Mouse (Mus musculus) heart, embryonic 15.5 days (tissue): ENCODE data around the gene Lhx5. TPM values are rescaled to one million over a fixed set of nuclear protein-coding genes. Genes with fewer than 3 reads are reported as not detected.

ENCODE experiments used
- ATAC-seq: fragments of 200-750 bp; cut with Nextera tagmentation; replicated peaks from 2 replicates; pipeline ENCODE4 v1.8.0; 2017; ENCODE audit warnings: low read depth, moderate TSS enrichment; ENCODE audit not compliant: insufficient number of reproducible peaks, insufficient read depth, low FRiP score
- H3K27ac ChIP-seq: fragments of 300-500 bp; sonication (generic); 2 replicates; pipeline ENCODE4 v1.5.1; 2015; ENCODE audit warnings: mild to moderate bottlenecking, inconsistent platforms
- H3K27me3 ChIP-seq: fragments of 300-500 bp; sonication (generic); 2 replicates; pipeline ENCODE4 v1.6.1; 2015; ENCODE audit warnings: inconsistent platforms
- H3K36me3 ChIP-seq: fragments of 300-500 bp; sonication (generic); 2 replicates; pipeline ENCODE4 v1.6.1; 2015; ENCODE audit warnings: mild to moderate bottlenecking, inconsistent platforms
- H3K4me1 ChIP-seq: fragments of 300-500 bp; sonication (generic); replicated peaks from 2 replicates; pipeline ENCODE4 v1.6.1; 2015; ENCODE audit warnings: inconsistent platforms
- H3K4me2 ChIP-seq: fragments of 300-500 bp; sonication (generic); 2 replicates; pipeline ENCODE4 v1.6.1; 2015; ENCODE audit warnings: inconsistent platforms, mild to moderate bottlenecking, moderate library complexity
- H3K4me3 ChIP-seq: fragments of 300-500 bp; sonication (generic); 2 replicates; pipeline ENCODE4 v1.5.1; 2015; ENCODE audit warnings: mild to moderate bottlenecking, inconsistent platforms
- H3K9ac ChIP-seq: fragments of 300-500 bp; sonication (generic); 2 replicates; pipeline ENCODE4 v1.6.1; 2015; ENCODE audit warnings: mild to moderate bottlenecking, inconsistent platforms
- H3K9me3 ChIP-seq: fragments of 300-500 bp; sonication (generic); replicated peaks from 2 replicates; pipeline ENCODE4 v1.6.1; 2016; ENCODE audit warnings: inconsistent platforms
- WGBS: fragments of 180-500 bp; shearing (Covaris S2); methylation state at CpG from one replicate; pipeline ENCODE4 v1.1.7; 2015; ENCODE audit warnings: mixed read lengths; 5-methylcytosine and 5-hydroxymethylcytosine counted together
- polyA plus RNA-seq: library from polyadenylated mRNA; unstranded; fragments of >200 nt; fragmentation: Nextera tagmentation; extraction: Ambion mirVana; gene quantifications from 2 replicates; pipeline ENCODE4 v1.2.1, GENCODE M21; 2015

The Lhx5 gene
- polyA plus RNA-seq, 1 experiment from 2014 or later, result not detected

- no peak overlapping the region for H3K4me2 ChIP-seq
These were observed 36.8 kb downstream of the Lhx5 start for GRCm38 (mm10) chr5:120468336-120468735.

GRCm38 (mm10) chr5:120468830-120469229 is 37.3 kb downstream of the Lhx5 start:
- H3K4me2 ChIP-seq, result no peak overlapping the region
- 74% methylated on average over 6 of the region's 6 CpGs for WGBS
- H3K27me3 ChIP-seq, result peaks cover 8% of the 10 kb centered on the region; the same call in 1 of the 2 replicates
- H3K9me3 ChIP-seq, result no peaks in the 10 kb centered on the region
- H3K4me3 ChIP-seq, result no peak overlapping the region
- H3K36me3 ChIP-seq, result no peaks in the 10 kb centered on the region
- no peak overlapping the region for H3K27ac ChIP-seq
- no peak overlapping the region for H3K9ac ChIP-seq
- no peak for ATAC-seq
- peaks cover 15% of the 10 kb centered on the region for H3K4me1 ChIP-seq

More at GRCm38 (mm10) chr5:120468336-120468735, 36.8 kb downstream of the Lhx5 start:
- H3K4me1 ChIP-seq, result peaks cover 15% of the 10 kb centered on the region
- 73% methylated on average over 5 of the region's 5 CpGs for WGBS
- H3K27me3 ChIP-seq, result peaks cover 13% of the 10 kb centered on the region; the same call in 1 of the 2 replicates
- no peak for ATAC-seq
- H3K9me3 ChIP-seq, result no peaks in the 10 kb centered on the region
- H3K4me3 ChIP-seq, result no peak overlapping the region
- no peak overlapping the region for H3K9ac ChIP-seq
- no peaks in the 10 kb centered on the region for H3K36me3 ChIP-seq
- no peak overlapping the region for H3K27ac ChIP-seq

- no peaks in the 10 kb centered on the region for H3K9me3 ChIP-seq
- WGBS, result 40% methylated on average over 4 of the region's 4 CpGs
These were observed 40.0 kb downstream of the Lhx5 start for GRCm38 (mm10) chr5:120471538-120471937.

GRCm38 (mm10) chr5:120472770-120473169 is 41.3 kb downstream of the Lhx5 start, which contains the start of gene Sdsl:
TSS of gene Sdsl (minus strand) at chr5:120472810.
- Histone ChIP-seq H3K4me2 (no peak within 1 kb of the TSS), H3K27ac (no peak within 1 kb of the TSS), H3K9ac (no peak within 1 kb of the TSS), H3K4me3 (no peak within 1 kb of the TSS), H3K36me3 (no peaks in the 10 kb centered on the region), H3K9me3 (no peaks in the 10 kb centered on the region), H3K27me3 (peaks cover 8% of the 10 kb centered on the region; the same call in 1 of the 2 replicates), H3K4me1 (peaks cover 6% of the 10 kb centered on the region; the same call in 1 of the 2 replicates)
- 65% methylated on average over 8 of the region's 8 CpGs for WGBS
- no peak for ATAC-seq

More at GRCm38 (mm10) chr5:120471538-120471937, 40.0 kb downstream of the Lhx5 start:
- Histone ChIP-seq H3K4me1 (peaks cover 11% of the 10 kb centered on the region), H3K4me2 (no peak overlapping the region), H3K27ac (no peak overlapping the region), H3K4me3 (no peak overlapping the region), H3K9ac (no peak overlapping the region), H3K27me3 (peaks cover 5% of the 10 kb centered on the region; the same call in 1 of the 2 replicates), H3K36me3 (no peaks in the 10 kb centered on the region)
- ATAC-seq, result no peak

- H3K4me3 ChIP-seq, result no peak overlapping the region
- ATAC-seq, result no peak
- H3K9ac ChIP-seq, result no peak overlapping the region
- peaks cover 6% of the 10 kb centered on the region; the same call in 1 of the 2 replicates for H3K4me1 ChIP-seq
- H3K9me3 ChIP-seq, result no peaks in the 10 kb centered on the region
- no peak overlapping the region for H3K27ac ChIP-seq
- 80% methylated on average over 2 of the region's 2 CpGs for WGBS
- peaks cover 8% of the 10 kb centered on the region; the same call in 1 of the 2 replicates for H3K27me3 ChIP-seq
- H3K36me3 ChIP-seq, result no peaks in the 10 kb centered on the region
- H3K4me2 ChIP-seq, result no peak overlapping the region
These were observed 41.9 kb downstream of the Lhx5 start for GRCm38 (mm10) chr5:120473361-120473760.

GRCm38 (mm10) chr5:120475861-120476260 is 44.4 kb downstream of the Lhx5 start:
- H3K9ac ChIP-seq, result no peak overlapping the region
- peaks cover 4% of the 10 kb centered on the region; the same call in 1 of the 2 replicates for H3K27me3 ChIP-seq
- peak overlapping the region; percentile 28 for H3K4me2 ChIP-seq
- 57% methylated on average over 8 of the region's 8 CpGs for WGBS
- H3K27ac ChIP-seq, result no peak overlapping the region
- H3K4me3 ChIP-seq, result no peak overlapping the region
- ATAC-seq, result no peak
- peaks cover 6% of the 10 kb centered on the region; the same call in 1 of the 2 replicates for H3K4me1 ChIP-seq
- no peaks in the 10 kb centered on the region for H3K9me3 ChIP-seq
- H3K36me3 ChIP-seq, result no peaks in the 10 kb centered on the region

GRCm38 (mm10) chr5:120476296-120476695 is 44.8 kb downstream of the Lhx5 start, which contains the start of gene Sds:
TSS of gene Sds (plus strand) at chr5:120476526.
- Histone ChIP-seq H3K4me3 (no peak within 1 kb of the TSS), H3K9ac (no peak within 1 kb of the TSS), H3K36me3 (no peaks in the 10 kb centered on the region), H3K9me3 (no peaks in the 10 kb centered on the region), H3K27me3 (peaks cover 4% of the 10 kb centered on the region; the same call in 1 of the 2 replicates), H3K27ac (no peak within 1 kb of the TSS), H3K4me2 (peak within 1 kb of the TSS; percentile 28), H3K4me1 (peaks cover 6% of the 10 kb centered on the region; the same call in 1 of the 2 replicates)
- ATAC-seq, result no peak
- 12% methylated on average over 13 of the region's 13 CpGs for WGBS

GRCm38 (mm10) chr5:120477993-120478392 is 46.5 kb downstream of the Lhx5 start:
- Histone ChIP-seq H3K4me3 (no peak overlapping the region), H3K27ac (no peak overlapping the region), H3K4me1 (peaks cover 6% of the 10 kb centered on the region; the same call in 1 of the 2 replicates), H3K4me2 (no peak overlapping the region), H3K27me3 (peaks cover 4% of the 10 kb centered on the region; the same call in 1 of the 2 replicates), H3K9me3 (no peaks in the 10 kb centered on the region), H3K36me3 (no peaks in the 10 kb centered on the region), H3K9ac (no peak overlapping the region)
- ATAC-seq, result no peak
- 86% methylated on average over 5 of the region's 5 CpGs for WGBS

- 61% methylated on average over 4 of the region's 4 CpGs for WGBS
These were observed 48.0 kb downstream of the Lhx5 start for GRCm38 (mm10) chr5:120479538-120479937.

GRCm38 (mm10) chr5:120481205-120481604 is 49.7 kb downstream of the Lhx5 start:
- ATAC-seq, result no peak
- H3K9me3 ChIP-seq, result no peaks in the 10 kb centered on the region
- H3K27ac ChIP-seq, result no peak overlapping the region
- H3K4me1 ChIP-seq, result peaks cover 6% of the 10 kb centered on the region; the same call in 1 of the 2 replicates
- no peak overlapping the region for H3K4me3 ChIP-seq
- H3K9ac ChIP-seq, result no peak overlapping the region
- peaks cover 12% of the 10 kb centered on the region for H3K36me3 ChIP-seq
- H3K4me2 ChIP-seq, result no peak overlapping the region
- 67% methylated on average over 9 of the region's 9 CpGs for WGBS
- H3K27me3 ChIP-seq, result peaks cover 4% of the 10 kb centered on the region; the same call in 1 of the 2 replicates

More at GRCm38 (mm10) chr5:120479538-120479937, 48.0 kb downstream of the Lhx5 start:
- Histone ChIP-seq H3K4me1 (peaks cover 8% of the 10 kb centered on the region; the same call in 1 of the 2 replicates), H3K36me3 (no peaks in the 10 kb centered on the region), H3K27me3 (peaks cover 4% of the 10 kb centered on the region; the same call in 1 of the 2 replicates), H3K4me3 (no peak overlapping the region), H3K9me3 (no peaks in the 10 kb centered on the region), H3K27ac (no peak overlapping the region), H3K4me2 (no peak overlapping the region), H3K9ac (no peak overlapping the region)
- no peak for ATAC-seq

GRCm38 (mm10) chr5:120483399-120483798 is 51.9 kb downstream of the Lhx5 start:
- ATAC-seq, result no peak
- Histone ChIP-seq H3K4me1 (0 out of 2 replicates have a peak, but pooled peaks cover 2% of the 10 kb centered on the region), H3K9ac (no peak overlapping the region), H3K36me3 (peaks cover 21% of the 10 kb centered on the region), H3K27ac (no peak overlapping the region), H3K9me3 (no peaks in the 10 kb centered on the region), H3K4me2 (no peak overlapping the region), H3K4me3 (no peak overlapping the region), H3K27me3 (no peaks in the 10 kb centered on the region)
- 76% methylated on average over 19 of the region's 19 CpGs for WGBS

GRCm38 (mm10) chr5:120487844-120488243 is 56.3 kb downstream of the Lhx5 start:
- 76% methylated on average over 8 of the region's 8 CpGs for WGBS
- no peak overlapping the region for H3K4me2 ChIP-seq

More at GRCm38 (mm10) chr5:120487844-120488243, 56.3 kb downstream of the Lhx5 start:
- Histone ChIP-seq H3K27ac (no peak overlapping the region), H3K9ac (no peak overlapping the region), H3K4me1 (peaks cover 14% of the 10 kb centered on the region), H3K9me3 (no peaks in the 10 kb centered on the region), H3K36me3 (peaks cover 27% of the 10 kb centered on the region), H3K27me3 (no peaks in the 10 kb centered on the region), H3K4me3 (no peak overlapping the region)
- ATAC-seq, result no peak
